Mouse (Mus musculus) midbrain, embryonic 13.5 days (tissue): ENCODE measurements around the gene Xpo6. TPM values are rescaled to one million over a fixed set of nuclear protein-coding genes. Genes with fewer than 3 reads are reported as not detected.

Experiments used
- ATAC-seq: fragments of 200-750 bp; cut with Nextera tagmentation; 2 replicates; pipeline ENCODE4 v1.8.0; 2017; ENCODE audit warnings: mild to moderate bottlenecking, moderate TSS enrichment, moderate library complexity
- H3K27ac ChIP-seq: fragments of 300-500 bp; sonication (generic); 2 replicates; pipeline ENCODE4 v1.5.1; 2015; ENCODE audit warnings: inconsistent platforms, mild to moderate bottlenecking, moderate library complexity
- H3K27me3 ChIP-seq: fragments of 300-500 bp; sonication (generic); 2 replicates; pipeline ENCODE4 v1.6.1; 2015; ENCODE audit warnings: mild to moderate bottlenecking, inconsistent platforms
- H3K36me3 ChIP-seq: fragments of 300-500 bp; sonication (generic); 2 replicates; pipeline ENCODE4 v1.6.1; 2015; ENCODE audit warnings: mild to moderate bottlenecking, inconsistent platforms
- H3K4me1 ChIP-seq: fragments of 300-500 bp; sonication (generic); replicated peaks from 2 replicates; pipeline ENCODE4 v1.6.1; 2015; ENCODE audit warnings: inconsistent platforms
- H3K4me2 ChIP-seq: fragments of 300-500 bp; sonication (generic); replicated peaks from 2 replicates; pipeline ENCODE4 v1.6.1; 2015; ENCODE audit warnings: moderate library complexity, mild to moderate bottlenecking, inconsistent platforms
- H3K4me3 ChIP-seq: fragments of 300-500 bp; sonication (generic); replicated peaks from 2 replicates; pipeline ENCODE4 v1.5.1; 2015; ENCODE audit warnings: mild to moderate bottlenecking, inconsistent platforms
- H3K9ac ChIP-seq: fragments of 300-500 bp; sonication (generic); replicated peaks from 2 replicates; pipeline ENCODE4 v1.6.1; 2015; ENCODE audit warnings: mild to moderate bottlenecking, inconsistent platforms
- H3K9me3 ChIP-seq: fragments of 300-500 bp; sonication (generic); 2 replicates; pipeline ENCODE4 v1.6.1; 2016; ENCODE audit warnings: mild to moderate bottlenecking, inconsistent platforms
- WGBS: fragments of 180-500 bp; shearing (Covaris S2); methylation state at CpG from one replicate; pipeline ENCODE4 v1.1.7; 2015; 5-methylcytosine and 5-hydroxymethylcytosine counted together
- polyA plus RNA-seq: library from polyadenylated mRNA; unstranded; fragments of >200 nt; fragmentation: Nextera tagmentation; extraction: Ambion mirVana; gene quantifications from 2 replicates; pipeline ENCODE4 v1.2.1, GENCODE M21; 2015

Xpo6 gene
- polyA plus RNA-seq, 1 experiment from 2014 or later, result 50.4 TPM

GRCm38 (mm10) chr7:126185999-126186398 lies 14.3 kb downstream of the Xpo6 start:
- H3K4me2 ChIP-seq, result no peak overlapping the region
- peaks cover 21% of the 10 kb centered on the region for H3K4me1 ChIP-seq
- no peak for ATAC-seq
- H3K9me3 ChIP-seq, result no peaks in the 10 kb centered on the region
- no peaks in the 10 kb centered on the region for H3K36me3 ChIP-seq
- H3K27ac ChIP-seq, result no peak overlapping the region
- H3K9ac ChIP-seq, result no peak overlapping the region
- no peak overlapping the region for H3K4me3 ChIP-seq
- no peaks in the 10 kb centered on the region for H3K27me3 ChIP-seq

- Histone ChIP-seq H3K9me3 (no peaks in the 10 kb centered on the region), H3K4me2 (no peak overlapping the region), H3K27me3 (no peaks in the 10 kb centered on the region), H3K36me3 (no peaks in the 10 kb centered on the region), H3K27ac (no peak overlapping the region), H3K4me1 (peaks cover 19% of the 10 kb centered on the region), H3K9ac (no peak overlapping the region), H3K4me3 (no peak overlapping the region)
- no peak for ATAC-seq
- 96% methylated on average over 1 of the region's 1 CpGs for WGBS
These were observed 16.7 kb downstream of the Xpo6 start for GRCm38 (mm10) chr7:126183583-126183982.

- Histone ChIP-seq H3K9ac (no peak overlapping the region), H3K4me2 (no peak overlapping the region)
These were observed 18.8 kb downstream of the Xpo6 start for GRCm38 (mm10) chr7:126181487-126181886.

GRCm38 (mm10) chr7:126180956-126181355 lies 19.3 kb downstream of the Xpo6 start:
- H3K4me3 ChIP-seq, result no peak overlapping the region
- no peak overlapping the region for H3K4me2 ChIP-seq
- no peaks in the 10 kb centered on the region for H3K9me3 ChIP-seq
- ATAC-seq, result no peak
- 76% methylated on average over 3 of the region's 3 CpGs for WGBS
- no peak overlapping the region for H3K27ac ChIP-seq
- H3K27me3 ChIP-seq, result no peaks in the 10 kb centered on the region
- no peaks in the 10 kb centered on the region for H3K36me3 ChIP-seq
- no peak overlapping the region for H3K9ac ChIP-seq
- peaks cover 19% of the 10 kb centered on the region for H3K4me1 ChIP-seq

More at GRCm38 (mm10) chr7:126181487-126181886, 18.8 kb downstream of the Xpo6 start:
- ATAC-seq, result no peak
- Histone ChIP-seq H3K27me3 (no peaks in the 10 kb centered on the region), H3K36me3 (no peaks in the 10 kb centered on the region), H3K4me3 (no peak overlapping the region), H3K9me3 (no peaks in the 10 kb centered on the region), H3K4me1 (peaks cover 19% of the 10 kb centered on the region), H3K27ac (no peak overlapping the region)

GRCm38 (mm10) chr7:126178804-126179203 lies 21.5 kb downstream of the Xpo6 start:
- Histone ChIP-seq H3K4me1 (peaks cover 19% of the 10 kb centered on the region), H3K4me2 (no peak overlapping the region), H3K9ac (no peak overlapping the region), H3K27ac (no peak overlapping the region), H3K27me3 (no peaks in the 10 kb centered on the region), H3K9me3 (no peaks in the 10 kb centered on the region), H3K4me3 (no peak overlapping the region), H3K36me3 (0 out of 2 replicates have a peak, but pooled peaks cover 3% of the 10 kb centered on the region)
- no peak for ATAC-seq

- WGBS, result 94% methylated on average over 12 of the region's 12 CpGs
These were observed 24.3 kb downstream of the Xpo6 start for GRCm38 (mm10) chr7:126175999-126176398.

GRCm38 (mm10) chr7:126175456-126175855 lies 24.8 kb downstream of the Xpo6 start:
- no peak for ATAC-seq
- WGBS, result 93% methylated on average over 7 of the region's 7 CpGs
- no peak overlapping the region for H3K4me3 ChIP-seq
- H3K27ac ChIP-seq, result no peak overlapping the region
- no peaks in the 10 kb centered on the region for H3K27me3 ChIP-seq
- no peaks in the 10 kb centered on the region for H3K9me3 ChIP-seq
- H3K4me1 ChIP-seq, result peaks cover 3% of the 10 kb centered on the region; the same call in 1 of the 2 replicates
- H3K4me2 ChIP-seq, result no peak overlapping the region
- peaks cover 20% of the 10 kb centered on the region; the same call in 1 of the 2 replicates for H3K36me3 ChIP-seq
- no peak overlapping the region for H3K9ac ChIP-seq

More at GRCm38 (mm10) chr7:126175999-126176398, 24.3 kb downstream of the Xpo6 start:
- ATAC-seq, result no peak
- Histone ChIP-seq H3K4me2 (no peak overlapping the region), H3K9me3 (no peaks in the 10 kb centered on the region), H3K4me3 (no peak overlapping the region), H3K27ac (no peak overlapping the region), H3K9ac (no peak overlapping the region), H3K36me3 (peaks cover 16% of the 10 kb centered on the region; the same call in 1 of the 2 replicates), H3K4me1 (peaks cover 5% of the 10 kb centered on the region; the same call in 1 of the 2 replicates), H3K27me3 (no peaks in the 10 kb centered on the region)

- WGBS, result 90% methylated on average over 2 of the region's 2 CpGs
- H3K27me3 ChIP-seq, result no peaks in the 10 kb centered on the region
- no peak overlapping the region for H3K27ac ChIP-seq
- ATAC-seq, result no peak
- H3K9me3 ChIP-seq, result no peaks in the 10 kb centered on the region
- H3K36me3 ChIP-seq, result peaks cover 22% of the 10 kb centered on the region; the same call in 1 of the 2 replicates
- peaks cover 3% of the 10 kb centered on the region; the same call in 1 of the 2 replicates for H3K4me1 ChIP-seq
- no peak overlapping the region for H3K4me2 ChIP-seq
- H3K4me3 ChIP-seq, result no peak overlapping the region
- no peak overlapping the region for H3K9ac ChIP-seq
These were observed 25.4 kb downstream of the Xpo6 start for GRCm38 (mm10) chr7:126174863-126175262.

GRCm38 (mm10) chr7:126172001-126172400 lies 28.3 kb downstream of the Xpo6 start:
- Histone ChIP-seq H3K4me2 (no peak overlapping the region), H3K4me3 (no peak overlapping the region), H3K27ac (no peak overlapping the region), H3K9me3 (no peaks in the 10 kb centered on the region), H3K36me3 (peaks cover 41% of the 10 kb centered on the region), H3K27me3 (no peaks in the 10 kb centered on the region), H3K9ac (no peak overlapping the region), H3K4me1 (no peaks in the 10 kb centered on the region; the same call in 1 of the 2 replicates)
- 70% methylated on average over 3 of the region's 3 CpGs for WGBS
- no peak for ATAC-seq

- Histone ChIP-seq H3K27me3 (no peaks in the 10 kb centered on the region), H3K4me3 (no peak overlapping the region), H3K9ac (no peak overlapping the region), H3K27ac (no peak overlapping the region), H3K4me2 (no peak overlapping the region), H3K36me3 (peaks cover 63% of the 10 kb centered on the region), H3K4me1 (no peaks in the 10 kb centered on the region; the same call in 1 of the 2 replicates), H3K9me3 (no peaks in the 10 kb centered on the region)
- WGBS, result 98% methylated on average over 6 of the region's 6 CpGs
- ATAC-seq, result no peak
These were observed 31.7 kb downstream of the Xpo6 start for GRCm38 (mm10) chr7:126168584-126168983.

- no peak for ATAC-seq
- Histone ChIP-seq H3K36me3 (peaks cover 57% of the 10 kb centered on the region), H3K4me1 (no peaks in the 10 kb centered on the region; the same call in 1 of the 2 replicates), H3K27ac (no peak overlapping the region), H3K4me2 (no peak overlapping the region), H3K9me3 (no peaks in the 10 kb centered on the region), H3K9ac (no peak overlapping the region), H3K4me3 (no peak overlapping the region), H3K27me3 (no peaks in the 10 kb centered on the region)
- 74% methylated on average over 3 of the region's 3 CpGs for WGBS
These were observed 32.9 kb downstream of the Xpo6 start for GRCm38 (mm10) chr7:126167426-126167825.

- Histone ChIP-seq H3K4me2 (no peak overlapping the region), H3K4me3 (no peak overlapping the region), H3K27ac (no peak overlapping the region), H3K9me3 (no peaks in the 10 kb centered on the region), H3K4me1 (no peaks in the 10 kb centered on the region), H3K9ac (no peak overlapping the region), H3K27me3 (no peaks in the 10 kb centered on the region), H3K36me3 (peaks cover 53% of the 10 kb centered on the region)
- ATAC-seq, result no peak
These were observed 33.7 kb downstream of the Xpo6 start for GRCm38 (mm10) chr7:126166571-126166970.

GRCm38 (mm10) chr7:126158238-126158637 lies 42.1 kb downstream of the Xpo6 start:
- no peaks in the 10 kb centered on the region for H3K27me3 ChIP-seq
- WGBS, result 93% methylated on average over 3 of the region's 3 CpGs
- H3K27ac ChIP-seq, result no peak overlapping the region
- no peak overlapping the region for H3K4me2 ChIP-seq
- H3K4me1 ChIP-seq, result no peaks in the 10 kb centered on the region
- peaks cover 56% of the 10 kb centered on the region for H3K36me3 ChIP-seq
- H3K4me3 ChIP-seq, result no peak overlapping the region
- H3K9ac ChIP-seq, result no peak overlapping the region
- ATAC-seq, result no peak
- H3K9me3 ChIP-seq, result no peaks in the 10 kb centered on the region
